Mouse (Mus musculus): ENCODE data around the gene Col4a1. TPM values are rescaled to one million over a fixed set of nuclear protein-coding genes. Genes with fewer than 3 reads are reported as not detected.

Col4a1 gene
- 270 and 289 TPM in 2 replicates for polyA plus RNA-seq (2014; fragmentation: Nextera tagmentation; extraction: Ambion mirVana)

DNA sequence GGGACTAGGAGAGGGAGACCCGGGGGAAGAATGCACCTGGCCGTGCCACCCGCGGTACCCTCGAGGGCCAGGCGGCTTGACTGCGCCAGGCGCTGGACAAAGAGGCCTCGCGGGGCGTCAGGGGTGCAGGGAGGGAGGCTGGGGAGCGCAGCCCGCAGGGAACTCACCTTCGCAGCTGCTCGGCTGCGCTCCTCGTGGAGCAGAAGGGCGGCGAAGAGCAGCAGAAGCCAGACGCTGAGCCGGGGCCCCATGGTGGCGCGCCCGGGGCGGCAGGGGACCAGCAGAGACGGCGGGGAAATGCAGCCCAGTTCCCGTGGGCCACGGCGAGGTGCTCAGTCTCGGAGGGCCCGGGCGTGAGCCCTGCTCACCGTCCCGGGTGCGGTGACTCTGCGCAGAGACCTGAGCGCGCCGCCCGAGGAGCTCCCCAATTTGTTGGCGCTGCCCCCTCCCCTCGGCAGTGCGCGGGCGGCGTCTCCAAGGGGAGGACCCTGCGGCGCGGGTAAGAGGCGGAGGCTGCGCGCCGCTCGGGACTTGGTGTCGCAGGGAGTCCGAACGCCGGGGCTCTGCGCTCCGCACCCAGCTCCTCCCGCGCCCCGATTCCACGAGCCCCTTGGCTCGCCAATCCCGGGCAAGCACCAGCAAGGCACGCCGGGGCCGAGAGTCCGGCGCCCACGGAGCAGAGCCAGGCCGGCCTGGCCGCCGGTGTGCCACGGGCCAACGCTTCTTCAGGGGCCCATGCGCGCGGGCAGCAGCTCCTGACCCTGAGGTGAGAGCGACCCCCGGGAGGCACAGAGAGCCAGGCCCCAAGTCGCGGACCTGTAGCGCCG, at the start of gene Col4a1, which contains the start of gene Col4a2:
TSS of gene Col4a1 (minus strand) at position 478 of the 827 bp plus-strand sequence.
TSS of gene Col4a2 (plus strand) at position 457 of the 827 bp plus-strand sequence.
- H3K36me3 ChIP-seq (ENCODE audit: control insufficient read depth, insufficient read depth, low read length): no peaks in the 10 kb centered on the region
- peak within 1 kb of the TSS; percentile 82 for H3K4me3 ChIP-seq (ENCODE audit: low read depth, low read length)
- H3K27ac ChIP-seq (replicated peaks; ENCODE audit: low read depth, low read length): peak within 1 kb of the TSS; percentile 88
- ATAC-seq (ENCODE audit: low read depth) (peak; percentile 87), DNase-seq (ENCODE audit: low spot score) (peak; percentile 93)
- WGBS: 1% methylated on average over 27 of the region's 87 CpGs
- H3K9me3 ChIP-seq (ENCODE audit: control insufficient read depth, low read length): no peaks in the 10 kb centered on the region
- H3K4me1 ChIP-seq (ENCODE audit: control insufficient read depth, insufficient read depth, low read length): peaks cover 18% of the 10 kb centered on the region
- peak within 1 kb of the TSS; percentile 92 for H3K4me2 ChIP-seq (ENCODE audit: low read depth, low read length)
- peak within 1 kb of the TSS; percentile 91 for H3K9ac ChIP-seq (ENCODE audit: low read depth, low read length)
- no peaks in the 10 kb centered on the region for H3K27me3 ChIP-seq (replicated peaks; ENCODE audit: control insufficient read depth, insufficient read depth, low read length)

DNA sequence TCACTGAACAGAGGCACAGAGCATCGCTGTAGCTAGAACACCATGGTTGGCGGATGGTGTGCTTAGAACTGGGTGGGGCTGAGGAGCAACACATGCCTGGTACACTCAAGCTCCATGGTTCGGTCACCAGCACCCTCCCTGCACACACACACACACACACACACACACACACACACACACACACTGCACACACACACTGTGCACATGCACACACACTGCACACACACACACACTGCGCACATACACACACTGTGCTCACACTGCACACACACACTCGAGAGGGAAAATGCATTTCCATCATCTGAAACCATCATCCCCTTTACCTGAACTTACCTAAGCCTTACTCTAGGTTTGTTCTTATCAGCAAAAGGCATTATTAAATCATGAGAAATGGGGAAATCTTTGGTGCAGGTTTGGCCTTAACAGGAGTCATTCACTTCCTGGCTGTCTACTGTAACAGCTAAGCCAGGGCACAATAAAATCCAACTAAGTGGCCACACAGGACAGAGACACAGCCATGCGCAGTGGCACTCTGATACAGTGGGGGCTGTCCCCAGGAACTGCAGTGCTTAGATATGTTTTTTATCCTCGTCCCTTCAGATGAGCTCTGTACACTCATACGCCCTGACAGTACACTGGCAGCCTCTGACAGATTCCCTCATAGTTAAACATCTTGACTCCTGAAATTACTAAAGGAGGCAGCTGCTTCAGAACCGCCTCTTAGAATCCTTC, 49.1 kb upstream of the Col4a1 start:
- no peak for DNase-seq (ENCODE audit: low spot score)
- no peak for ATAC-seq (ENCODE audit: low read depth)
- Histone ChIP-seq H3K4me2 (ENCODE audit: low read depth, low read length) (no peak overlapping the region), H3K4me3 (ENCODE audit: low read depth, low read length) (no peak overlapping the region), H3K36me3 (ENCODE audit: control insufficient read depth, insufficient read depth, low read length) (no peaks in the 10 kb centered on the region), H3K9me3 (ENCODE audit: control insufficient read depth, low read length) (no peaks in the 10 kb centered on the region), H3K27ac (replicated peaks; ENCODE audit: low read depth, low read length) (peak overlapping the region; percentile 77), H3K9ac (ENCODE audit: low read depth, low read length) (0 out of 2 replicates have a peak overlapping the region, but pooled peaks have one; percentile 41), H3K27me3 (replicated peaks; ENCODE audit: control insufficient read depth, insufficient read depth, low read length) (no peaks in the 10 kb centered on the region), H3K4me1 (ENCODE audit: control insufficient read depth, insufficient read depth, low read length) (peaks cover 49% of the 10 kb centered on the region)
- WGBS: 61% methylated on average over 9 of the region's 9 CpGs

- H3K36me3 ChIP-seq (ENCODE audit: control insufficient read depth, insufficient read depth, low read length): no peaks in the 10 kb centered on the region
- H3K9ac ChIP-seq (ENCODE audit: low read depth, low read length): no peak overlapping the region
- ATAC-seq (ENCODE audit: low read depth) (no peak), DNase-seq (ENCODE audit: low spot score) (no peak)
- H3K27me3 ChIP-seq (replicated peaks; ENCODE audit: control insufficient read depth, insufficient read depth, low read length): no peaks in the 10 kb centered on the region
- H3K9me3 ChIP-seq (ENCODE audit: control insufficient read depth, low read length): no peaks in the 10 kb centered on the region
- 85% methylated on average over 5 of the region's 5 CpGs for WGBS
- no peak overlapping the region for H3K4me2 ChIP-seq (ENCODE audit: low read depth, low read length)
- no peak overlapping the region for H3K27ac ChIP-seq (replicated peaks; ENCODE audit: low read depth, low read length)
- peaks cover 49% of the 10 kb centered on the region for H3K4me1 ChIP-seq (ENCODE audit: control insufficient read depth, insufficient read depth, low read length)
- H3K4me3 ChIP-seq (ENCODE audit: low read depth, low read length): no peak overlapping the region
Observed at GRCm38 (mm10) chr8:11359846-11360245, 47.2 kb upstream of the Col4a1 start.

DNA sequence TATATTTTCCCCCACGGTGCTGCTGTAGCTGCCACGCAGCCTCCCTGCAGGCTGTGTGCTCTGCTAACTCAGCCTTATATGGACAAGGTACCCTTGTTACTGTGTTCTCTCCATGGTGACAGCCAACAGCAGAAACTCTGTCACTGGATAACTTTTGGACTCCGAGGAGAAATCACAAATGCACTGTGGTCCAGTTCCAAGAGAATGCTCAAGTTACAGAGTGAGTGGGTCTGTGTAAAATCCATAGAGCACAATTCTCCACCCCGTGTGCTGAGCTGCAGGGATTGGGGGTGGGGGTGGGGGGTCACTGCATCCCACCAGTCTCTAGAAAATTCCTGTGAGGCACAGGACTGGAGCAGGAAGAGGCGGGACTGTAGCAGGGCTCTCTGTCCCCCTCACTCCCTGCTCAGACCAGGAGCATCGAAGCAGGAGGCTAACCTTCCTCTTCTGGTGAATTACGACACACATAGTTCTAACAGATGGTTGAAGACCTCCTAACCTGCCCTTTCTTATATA, 45.4 kb upstream of the Col4a1 start:
- peaks cover 35% of the 10 kb centered on the region for H3K4me1 ChIP-seq (ENCODE audit: control insufficient read depth, insufficient read depth, low read length)
- DNase-seq (ENCODE audit: low spot score) (peak; percentile 74), ATAC-seq (ENCODE audit: low read depth) (peak; percentile 56)
- peak overlapping the region; percentile 79 for H3K27ac ChIP-seq (replicated peaks; ENCODE audit: low read depth, low read length)
- no peaks in the 10 kb centered on the region for H3K9me3 ChIP-seq (ENCODE audit: control insufficient read depth, low read length)
- WGBS: 36% methylated on average over 7 of the region's 7 CpGs
- H3K4me3 ChIP-seq (ENCODE audit: low read depth, low read length): no peak overlapping the region
- H3K36me3 ChIP-seq (ENCODE audit: control insufficient read depth, insufficient read depth, low read length): no peaks in the 10 kb centered on the region
- H3K27me3 ChIP-seq (replicated peaks; ENCODE audit: control insufficient read depth, insufficient read depth, low read length): no peaks in the 10 kb centered on the region
- no peak overlapping the region for H3K9ac ChIP-seq (ENCODE audit: low read depth, low read length)
- no peak overlapping the region; the same call in 1 of the 2 replicates for H3K4me2 ChIP-seq (ENCODE audit: low read depth, low read length)

GRCm38 (mm10) chr8:11356776-11357175, 44.1 kb upstream of the Col4a1 start:
- no peak overlapping the region for H3K27ac ChIP-seq (replicated peaks; ENCODE audit: low read depth, low read length)
- no peak for DNase-seq (ENCODE audit: low spot score)
- 78% methylated on average over 8 of the region's 8 CpGs for WGBS

DNA sequence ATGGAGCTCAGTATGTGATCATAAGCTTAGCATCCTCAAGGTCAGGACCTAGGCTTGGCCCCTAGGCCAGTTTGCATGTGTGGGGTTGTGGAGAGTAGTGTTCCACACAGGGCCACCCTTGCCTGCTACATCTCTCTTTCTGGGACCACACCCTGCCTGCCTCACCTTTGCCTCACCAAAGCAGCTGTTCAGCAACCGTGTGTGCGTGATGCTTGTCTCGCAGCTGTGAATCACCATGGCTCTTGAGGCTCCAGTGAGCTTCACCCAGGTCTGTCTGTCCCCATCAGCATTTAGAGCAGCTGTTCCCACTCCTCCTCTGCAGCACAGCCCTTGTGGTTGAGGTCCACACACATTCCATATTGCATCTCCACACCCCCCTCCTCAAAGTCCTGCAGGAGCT, 43.3 kb upstream of the Col4a1 start:
- no peak for DNase-seq (ENCODE audit: low spot score)
- Histone ChIP-seq H3K27ac (replicated peaks; ENCODE audit: low read depth, low read length) (no peak overlapping the region), H3K4me1 (ENCODE audit: control insufficient read depth, insufficient read depth, low read length) (peaks cover 19% of the 10 kb centered on the region), H3K27me3 (replicated peaks; ENCODE audit: control insufficient read depth, insufficient read depth, low read length) (no peaks in the 10 kb centered on the region), H3K36me3 (ENCODE audit: control insufficient read depth, insufficient read depth, low read length) (no peaks in the 10 kb centered on the region), H3K4me2 (ENCODE audit: low read depth, low read length) (no peak overlapping the region), H3K9me3 (ENCODE audit: control insufficient read depth, low read length) (no peaks in the 10 kb centered on the region), H3K4me3 (ENCODE audit: low read depth, low read length) (no peak overlapping the region), H3K9ac (ENCODE audit: low read depth, low read length) (no peak overlapping the region)
- WGBS: 87% methylated on average over 3 of the region's 3 CpGs
- no peak for ATAC-seq (ENCODE audit: low read depth)

More at GRCm38 (mm10) chr8:11356776-11357175, 44.1 kb upstream of the Col4a1 start:
- no peak overlapping the region for H3K9ac ChIP-seq (ENCODE audit: low read depth, low read length)
- ATAC-seq (ENCODE audit: low read depth): no peak
- no peak overlapping the region for H3K4me2 ChIP-seq (ENCODE audit: low read depth, low read length)
- H3K27me3 ChIP-seq (replicated peaks; ENCODE audit: control insufficient read depth, insufficient read depth, low read length): no peaks in the 10 kb centered on the region
- no peak overlapping the region for H3K4me3 ChIP-seq (ENCODE audit: low read depth, low read length)
- H3K4me1 ChIP-seq (ENCODE audit: control insufficient read depth, insufficient read depth, low read length): peaks cover 23% of the 10 kb centered on the region
- H3K9me3 ChIP-seq (ENCODE audit: control insufficient read depth, low read length): no peaks in the 10 kb centered on the region
- H3K36me3 ChIP-seq (ENCODE audit: control insufficient read depth, insufficient read depth, low read length): no peaks in the 10 kb centered on the region

- no peaks in the 10 kb centered on the region for H3K27me3 ChIP-seq (replicated peaks; ENCODE audit: control insufficient read depth, insufficient read depth, low read length)
- peaks cover 12% of the 10 kb centered on the region for H3K4me1 ChIP-seq (ENCODE audit: control insufficient read depth, insufficient read depth, low read length)
- no peak overlapping the region for H3K9ac ChIP-seq (ENCODE audit: low read depth, low read length)
- no peaks in the 10 kb centered on the region for H3K9me3 ChIP-seq (ENCODE audit: control insufficient read depth, low read length)
- H3K4me3 ChIP-seq (ENCODE audit: low read depth, low read length): no peak overlapping the region
- no peaks in the 10 kb centered on the region for H3K36me3 ChIP-seq (ENCODE audit: control insufficient read depth, insufficient read depth, low read length)
- no peak overlapping the region for H3K27ac ChIP-seq (replicated peaks; ENCODE audit: low read depth, low read length)
- DNase-seq (ENCODE audit: low spot score): no peak
- ATAC-seq (ENCODE audit: low read depth): no peak
- 94% methylated on average over 8 of the region's 8 CpGs for WGBS
- H3K4me2 ChIP-seq (ENCODE audit: low read depth, low read length): no peak overlapping the region
Observed at GRCm38 (mm10) chr8:11354800-11355451, 42.3 kb upstream of the Col4a1 start.

DNA sequence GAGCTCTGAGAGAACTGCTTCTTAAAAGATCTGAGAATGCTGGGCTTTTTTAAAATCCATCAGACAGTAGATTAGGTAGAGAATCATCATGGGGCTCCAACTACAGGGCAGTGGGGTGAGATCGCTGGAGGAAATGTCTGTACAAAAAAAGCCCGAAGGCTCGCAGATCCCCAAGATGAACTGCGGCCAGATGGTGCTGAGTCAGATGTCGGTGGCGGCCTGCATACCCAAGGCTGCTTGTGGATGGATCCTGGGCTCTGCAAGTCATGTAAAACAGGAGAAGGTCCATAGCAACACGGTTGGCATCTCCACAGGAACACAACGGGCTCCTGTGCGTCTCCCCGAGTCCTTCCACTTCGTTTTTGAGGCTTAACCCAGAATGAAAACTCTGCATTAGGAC, 39.9 kb upstream of the Col4a1 start:
- H3K9ac ChIP-seq (ENCODE audit: low read depth, low read length): no peak overlapping the region
- no peaks in the 10 kb centered on the region for H3K27me3 ChIP-seq (replicated peaks; ENCODE audit: control insufficient read depth, insufficient read depth, low read length)
- no peak overlapping the region for H3K27ac ChIP-seq (replicated peaks; ENCODE audit: low read depth, low read length)
- DNase-seq (ENCODE audit: low spot score): no peak
- no peak overlapping the region for H3K4me2 ChIP-seq (ENCODE audit: low read depth, low read length)
- peaks cover 15% of the 10 kb centered on the region for H3K4me1 ChIP-seq (ENCODE audit: control insufficient read depth, insufficient read depth, low read length)
- no peak overlapping the region for H3K4me3 ChIP-seq (ENCODE audit: low read depth, low read length)
- H3K9me3 ChIP-seq (ENCODE audit: control insufficient read depth, low read length): no peaks in the 10 kb centered on the region
- ATAC-seq (ENCODE audit: low read depth): no peak
- H3K36me3 ChIP-seq (ENCODE audit: control insufficient read depth, insufficient read depth, low read length): no peaks in the 10 kb centered on the region
- WGBS: 72% methylated on average over 11 of the region's 11 CpGs
